Mouse (Mus musculus): Measurements from ENCODE around the gene Esx1. TPM values are rescaled to one million over a fixed set of nuclear protein-coding genes. Genes with fewer than 3 reads are reported as not detected.

The Esx1 gene
- total and polyA plus RNA-seq, 3 experiments, result 0.17 to 2.1 (median 0.47) TPM

DNA sequence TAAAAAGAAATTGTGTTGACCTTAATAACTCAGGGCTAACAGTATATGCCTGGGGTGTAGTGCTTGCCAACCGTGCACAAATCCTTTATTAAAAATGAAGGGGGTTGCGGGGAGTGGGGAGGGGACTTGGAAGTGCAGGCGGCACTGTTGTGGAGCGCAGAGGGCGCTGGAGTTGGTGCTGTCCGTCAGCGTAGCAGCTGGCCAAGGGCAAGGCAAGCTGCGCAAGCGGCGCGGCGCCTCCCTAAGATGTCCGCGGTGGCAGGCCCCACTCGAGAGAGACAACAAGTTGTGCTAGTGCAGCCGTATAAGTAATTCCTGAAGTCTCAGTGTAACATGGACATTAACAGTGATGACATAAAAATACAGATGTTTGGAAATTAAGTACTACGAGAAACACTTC, 5.7 kb upstream of the Esx1 start:
- dilution Hi-C loops (cut with MboI; ENCODE audit: extremely low pct_ligation_motif_present, extremely low pct_unique_long_range_greater_than_20kb, low sequenced_read_pairs), result no loop called here
- no peaks in the 10 kb centered on the region for H3K27me3 ChIP-seq (replicated peaks)

DNA sequence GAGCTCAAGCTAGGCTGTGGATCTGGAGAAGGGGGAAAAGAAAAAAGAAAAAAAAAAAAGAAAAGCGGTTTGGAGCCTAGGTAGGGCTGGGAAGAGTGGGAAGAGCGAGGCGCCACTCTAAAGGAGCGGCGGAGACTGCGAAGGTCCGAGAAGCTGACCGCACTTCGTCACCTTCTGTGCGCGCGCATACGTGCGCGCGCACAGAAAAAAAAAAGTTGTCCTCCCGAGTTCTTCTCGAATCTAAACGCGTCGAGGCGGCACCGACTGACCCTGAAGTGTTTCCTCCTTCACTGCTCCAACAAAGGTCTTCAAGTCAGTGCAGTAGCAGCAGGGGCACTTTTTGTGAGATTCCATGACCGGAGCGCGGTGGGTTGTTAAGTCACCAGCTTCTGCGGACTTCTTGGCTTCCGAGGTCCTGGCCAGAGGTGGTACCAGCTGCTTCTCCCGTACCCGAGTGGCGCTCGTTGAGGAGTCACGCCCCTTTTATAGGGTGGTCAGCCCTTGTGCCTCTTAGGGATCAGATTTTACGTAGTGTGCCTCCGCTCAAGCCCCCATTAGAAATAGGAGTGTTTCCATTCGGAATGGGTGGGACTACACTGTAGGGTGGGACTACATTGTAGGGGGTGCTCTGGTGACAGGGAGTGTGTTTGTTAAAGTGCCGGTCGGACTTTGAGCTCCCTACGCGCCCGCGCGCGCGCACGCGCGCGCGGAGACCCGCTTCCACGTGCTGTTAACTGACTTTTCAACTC, 2.0 kb downstream of the Esx1 start:
- Histone ChIP-seq H3K36me3 (replicated peaks in 1 of 2; ENCODE audit: control insufficient read depth in 1 of 2, insufficient read depth in 1 of 2, low read length in 1 of 2) (no peaks in the 10 kb centered on the region), H3K9ac (ENCODE audit: insufficient read depth, low read depth) (no peak overlapping the region), H3K9me3 (replicated peaks; ENCODE audit: low read length) (no peaks in the 10 kb centered on the region), H3K27me3 (replicated peaks) (no peaks in the 10 kb centered on the region), H3K27ac (ENCODE audit: insufficient read depth, low read depth) (no peak overlapping the region), H3K4me2 (ENCODE audit: insufficient read depth, low read depth, poor library complexity, severe bottlenecking) (no peak overlapping the region), H3K79me2 (replicated peaks; ENCODE audit: control insufficient read depth, extremely low read depth, insufficient read depth, poor library complexity, severe bottlenecking) (no peaks in the 10 kb centered on the region), H3K4me3 (replicated peaks in 1 of 3; ENCODE audit: low read depth in 2 of 3, low read length in 2 of 3, poor library complexity in 1 of 3) (no peak overlapping the region), H3K4me1 (ENCODE audit: control insufficient read depth in 1 of 2, insufficient read depth in 2 of 2) (no peaks in the 10 kb centered on the region)
- dilution Hi-C loops (cut with MboI; ENCODE audit: extremely low pct_ligation_motif_present, extremely low pct_unique_long_range_greater_than_20kb, low sequenced_read_pairs) (no loop called here), in situ Hi-C loops (cut with MboI; ENCODE audit: low pct_ligation_motif_present, low pct_unique_long_range_greater_than_20kb, low sequenced_read_pairs) (no loop called here)
- no peak for DNase-seq (ENCODE audit: extremely low read depth)
- no peak for TF ChIP-seq NRF1 (IDR thresholded peaks at IDR 0.05; ENCODE audit: low read depth, low read length)
- TF ChIP-seq HCFC1 (IDR thresholded peaks at IDR 0.05; ENCODE audit: low read depth, low read length), result no peak
- TF ChIP-seq TBP (conservative IDR thresholded peaks at IDR 0.05; ENCODE audit: low read depth, low read length), result no peak
- no peak for TF ChIP-seq MAX (IDR thresholded peaks at IDR 0.05; ENCODE audit: low read length)
- TF ChIP-seq RCOR1 (conservative IDR thresholded peaks at IDR 0.05; ENCODE audit: low read depth, low read length), result no peak
- no peak for TF ChIP-seq RAD21 (IDR thresholded peaks at IDR 0.05; ENCODE audit: low read depth, low read length)
- no peak for TF ChIP-seq GABPA (IDR thresholded peaks at IDR 0.05; ENCODE audit: insufficient replicate concordance, low read depth, low read length)
- TF ChIP-seq JUND (conservative IDR thresholded peaks at IDR 0.05; ENCODE audit: low read depth, low read length), result no peak
- no peak for TF ChIP-seq USF2 (conservative IDR thresholded peaks at IDR 0.05; ENCODE audit: low read depth, low read length)
- TF ChIP-seq CHD2 (IDR thresholded peaks at IDR 0.05; ENCODE audit: low read length), result no peak
- no peak for TF ChIP-seq IRF4 (IDR thresholded peaks at IDR 0.05; ENCODE audit: low read depth, low read length)
- TF ChIP-seq E2F4 (IDR thresholded peaks at IDR 0.05; ENCODE audit: insufficient replicate concordance, low read depth, low read length), result no peak

More for the DNA sequence above, 5.7 kb upstream of the Esx1 start:
- Histone ChIP-seq H3K79me2 (replicated peaks; ENCODE audit: control insufficient read depth, extremely low read depth, insufficient read depth, poor library complexity, severe bottlenecking) (no peaks in the 10 kb centered on the region), H3K4me1 (ENCODE audit: control insufficient read depth in 1 of 2, insufficient read depth in 2 of 2) (no peaks in the 10 kb centered on the region), H3K4me3 (replicated peaks in 1 of 3; ENCODE audit: low read depth in 2 of 3, low read length in 2 of 3, poor library complexity in 1 of 3) (no peak overlapping the region), H3K4me2 (ENCODE audit: insufficient read depth, low read depth, poor library complexity, severe bottlenecking) (no peak overlapping the region), H3K9me3 (replicated peaks; ENCODE audit: low read length) (no peaks in the 10 kb centered on the region), H3K27ac (ENCODE audit: insufficient read depth, low read depth) (no peak overlapping the region), H3K9ac (ENCODE audit: insufficient read depth, low read depth) (no peak overlapping the region), H3K36me3 (replicated peaks in 1 of 2; ENCODE audit: control insufficient read depth in 1 of 2, insufficient read depth in 1 of 2, low read length in 1 of 2) (no peaks in the 10 kb centered on the region)
- TF ChIP-seq RAD21 (IDR thresholded peaks at IDR 0.05; ENCODE audit: low read depth, low read length), result no peak
- TF ChIP-seq RCOR1 (conservative IDR thresholded peaks at IDR 0.05; ENCODE audit: low read depth, low read length), result no peak
- no peak for TF ChIP-seq CTCF (conservative IDR thresholded peaks at IDR 0.05 in 1 of 2, IDR thresholded peaks at IDR 0.05 in 1 of 2; ENCODE audit: low read depth in 2 of 2, low read length in 2 of 2)
- TF ChIP-seq NELFE (IDR thresholded peaks at IDR 0.05; ENCODE audit: low read depth, low read length), result no peak
- no peak for TF ChIP-seq JUND (conservative IDR thresholded peaks at IDR 0.05; ENCODE audit: low read depth, low read length)
- TF ChIP-seq BHLHE40 (IDR thresholded peaks at IDR 0.05; ENCODE audit: low read depth, low read length), result no peak
- no peak for TF ChIP-seq ELF1 (IDR thresholded peaks at IDR 0.05; ENCODE audit: low read depth, low read length)
- TF ChIP-seq ZMIZ1 (IDR thresholded peaks at IDR 0.05; ENCODE audit: low read depth, low read length), result no peak
- no peak for TF ChIP-seq MAX (IDR thresholded peaks at IDR 0.05; ENCODE audit: low read length)
- TF ChIP-seq E2F4 (IDR thresholded peaks at IDR 0.05; ENCODE audit: insufficient replicate concordance, low read depth, low read length), result no peak
- TF ChIP-seq UBTF (IDR thresholded peaks at IDR 0.05; ENCODE audit: low read depth, low read length), result no peak
- TF ChIP-seq GABPA (IDR thresholded peaks at IDR 0.05; ENCODE audit: insufficient replicate concordance, low read depth, low read length), result no peak
- TF ChIP-seq CHD2 (IDR thresholded peaks at IDR 0.05; ENCODE audit: low read length), result no peak
- in situ Hi-C loops (cut with MboI; ENCODE audit: low pct_ligation_motif_present, low pct_unique_long_range_greater_than_20kb, low sequenced_read_pairs), result no loop called here
- DNase-seq (ENCODE audit: extremely low read depth), result no peak

Measured in CH12.LX (cell line).